Mouse (Mus musculus) spleen, postnatal 10 days (tissue): ENCODE data around the gene C1qtnf9.

Source experiments
- DNase-seq, 2 experiments: peaks; one replicate each; pipeline ENCODE4 v3.0.0; 2021 to 2022; ENCODE audit warnings: low spot score in 2 of 2

C1qtnf9 gene

DNA sequence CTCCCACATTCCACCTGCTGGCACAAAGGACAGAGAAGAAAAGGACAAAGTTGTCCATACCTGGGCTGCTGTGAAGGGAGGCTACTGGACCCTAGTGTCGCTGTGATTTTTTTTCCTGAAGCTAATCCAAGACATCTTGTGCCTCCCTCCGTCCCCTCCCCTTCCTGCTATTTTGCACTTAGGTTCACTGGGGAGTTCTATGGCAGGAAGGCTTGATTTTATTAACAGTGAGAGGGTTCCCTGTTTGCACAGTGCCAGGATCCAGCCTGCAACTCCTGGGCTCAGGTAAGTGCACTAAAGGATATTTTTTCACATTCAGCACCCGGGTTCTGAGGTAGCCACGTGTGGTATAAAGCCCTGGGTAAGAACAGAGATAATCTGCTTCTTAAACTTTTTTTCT is at the start of gene C1qtnf9:
TSS of gene C1qtnf9 (plus strand) at position 251 of the 400 bp plus-strand sequence.
- DNase-seq: no peak

DNA sequence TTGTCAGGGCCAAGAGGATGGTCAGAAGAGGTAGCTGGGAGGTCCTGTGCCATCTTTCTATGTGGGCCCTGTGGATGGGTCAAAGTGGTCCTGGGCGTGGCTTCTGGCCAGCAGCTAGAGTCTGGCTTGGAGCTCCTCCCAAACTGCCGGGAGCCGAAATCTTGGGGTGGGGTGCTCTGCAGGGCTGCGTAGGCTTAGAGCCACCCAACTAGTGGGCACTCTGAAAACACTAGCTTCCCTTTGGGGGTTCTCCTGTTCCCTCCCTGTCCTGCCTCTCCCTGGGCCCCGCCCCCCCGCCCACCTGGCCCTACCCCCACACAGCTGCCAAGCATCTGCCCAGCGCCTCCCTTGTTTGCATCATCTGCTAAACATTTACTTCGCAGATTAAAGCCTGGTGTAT is 46.6 kb upstream of the C1qtnf9 start:
- DNase-seq: no peak

GRCm38 (mm10) chr14:60721938-60722337 is 46.0 kb upstream of the C1qtnf9 start:
- no peak for DNase-seq

- DNase-seq: no peak
Measured at GRCm38 (mm10) chr14:60726091-60726490, 41.8 kb upstream of the C1qtnf9 start.

DNA sequence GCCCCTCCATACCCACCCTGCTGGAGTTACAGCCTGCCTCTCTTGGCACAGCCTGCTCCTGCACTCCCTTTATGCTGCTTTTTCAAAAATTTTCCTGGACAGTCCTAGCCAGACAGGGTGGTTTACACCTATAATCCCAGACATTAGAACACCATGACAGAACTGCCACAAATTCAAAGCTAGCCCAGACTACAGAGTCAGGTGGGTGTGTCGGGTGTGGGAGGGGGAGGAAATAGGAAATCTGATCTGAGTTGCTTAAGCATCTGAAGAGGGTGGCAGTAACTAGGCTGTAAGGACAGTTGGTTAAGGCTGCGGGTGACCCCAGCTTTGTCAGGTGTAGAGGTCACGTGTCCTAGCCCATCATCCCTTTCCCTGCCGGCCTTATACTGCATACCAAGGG is 40.8 kb upstream of the C1qtnf9 start:
- DNase-seq: no peak

DNA sequence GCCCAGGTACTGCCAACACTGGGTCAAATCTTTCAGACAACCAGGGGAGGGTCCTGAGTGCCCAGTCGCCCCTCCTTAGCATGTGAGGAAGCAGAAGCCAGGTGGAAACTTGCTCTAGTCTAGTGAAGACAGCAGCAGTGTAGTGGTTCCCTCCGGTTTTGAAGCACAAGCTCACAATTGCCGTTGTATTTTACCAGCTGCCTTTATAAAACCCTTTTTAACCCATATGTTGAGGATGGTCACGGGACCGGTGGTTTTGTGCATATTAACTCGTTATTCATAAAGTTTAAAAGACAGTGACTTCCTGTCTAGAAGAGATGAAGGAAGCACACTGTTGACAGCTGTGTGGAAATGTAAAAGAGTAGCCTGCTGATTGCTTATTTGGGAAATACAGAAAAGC is 35.9 kb upstream of the C1qtnf9 start:
- no peak for DNase-seq

DNA sequence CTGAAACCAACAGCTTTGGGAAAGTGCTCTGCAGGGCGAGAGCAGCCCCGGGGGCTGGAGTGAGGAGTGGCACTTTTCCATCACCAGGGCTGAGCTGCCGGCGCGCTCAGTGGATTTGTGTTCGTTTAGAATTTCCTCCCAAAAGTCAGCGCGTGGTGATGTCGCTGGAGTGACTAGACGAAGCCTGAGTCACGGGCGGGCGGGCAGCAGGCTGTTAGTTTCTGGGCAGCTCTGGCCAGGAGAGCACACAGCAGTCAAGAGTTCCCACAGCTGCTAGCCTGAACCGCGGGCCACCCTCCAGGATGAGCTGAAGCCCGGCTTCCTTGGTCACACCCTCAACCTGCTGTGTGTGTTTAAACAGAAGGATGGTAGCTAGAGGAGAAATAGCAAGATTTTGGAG is 35.1 kb upstream of the C1qtnf9 start:
- peak in 1 of 2 experiments; percentile 53 for DNase-seq

DNA sequence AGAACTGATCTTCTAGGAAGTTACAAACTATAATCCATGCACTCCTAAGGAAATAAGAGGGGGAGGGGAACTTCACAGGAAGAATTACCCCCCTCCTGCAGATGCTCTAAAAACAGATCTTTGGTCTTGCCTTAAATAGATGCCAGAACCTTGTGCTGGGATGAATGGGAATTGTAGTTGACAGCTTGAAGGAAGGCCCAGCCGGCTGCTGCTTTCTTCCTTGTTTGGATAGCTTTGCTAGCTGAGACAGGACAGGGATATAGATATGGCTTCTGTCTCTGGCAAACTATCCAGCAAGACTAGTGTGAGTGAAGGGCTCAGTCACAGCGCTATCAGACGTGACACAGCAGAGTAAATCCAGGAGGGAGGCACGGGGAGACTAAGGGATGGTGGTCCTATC is 34.2 kb upstream of the C1qtnf9 start:
- no peak for DNase-seq

DNA sequence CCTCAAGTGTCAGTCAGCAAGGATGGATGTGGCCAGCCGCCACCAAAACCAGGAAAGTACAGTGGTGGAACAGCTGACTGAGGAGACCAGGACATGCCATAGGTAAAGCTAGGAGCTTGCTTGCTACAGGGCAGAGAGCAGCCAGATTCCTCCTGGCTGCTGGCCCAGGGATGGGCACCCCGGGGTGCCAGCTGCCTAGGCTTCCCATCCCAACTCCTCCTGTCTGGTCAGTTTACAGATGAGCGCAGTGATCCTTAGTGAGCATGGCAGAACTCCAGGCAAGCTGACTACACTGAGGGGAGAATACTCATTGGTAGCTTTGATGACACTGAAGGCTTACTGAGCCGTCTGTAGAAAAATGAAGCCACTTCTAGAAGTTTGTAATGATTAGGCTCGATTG is 32.7 kb upstream of the C1qtnf9 start:
- DNase-seq: no peak

DNA sequence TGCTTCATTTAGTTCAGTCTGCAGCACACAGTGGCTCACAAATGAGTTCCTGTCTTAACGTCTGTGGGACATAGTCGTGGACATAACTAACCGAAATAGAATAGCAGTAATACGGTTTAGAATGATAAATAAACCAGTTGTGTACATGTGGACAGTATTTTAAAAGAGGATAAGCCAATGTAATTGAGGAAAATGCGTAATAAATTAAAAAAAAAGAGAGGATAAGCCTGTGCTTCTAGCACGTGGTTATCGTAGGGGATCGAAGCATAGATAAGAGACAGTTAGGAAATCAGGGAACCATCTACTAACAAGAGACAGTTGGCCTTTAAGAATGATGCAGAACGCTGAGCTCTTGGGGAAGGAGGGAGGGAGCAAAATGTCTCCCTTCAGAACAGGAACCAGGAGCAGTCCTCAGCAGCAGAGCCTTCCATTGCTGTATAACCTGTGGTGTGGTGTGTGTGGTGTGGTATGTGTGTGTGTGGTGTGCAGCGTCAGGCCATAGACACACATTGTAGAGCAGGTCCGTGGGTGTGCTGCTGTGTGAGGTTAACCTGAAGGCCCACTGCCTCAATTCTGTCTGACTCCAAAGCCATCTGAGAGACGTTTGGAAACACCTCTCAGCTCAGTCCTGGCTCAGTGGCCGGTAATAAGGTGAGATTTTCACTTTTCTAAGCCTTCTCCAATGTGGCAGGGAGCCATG is 31.9 kb upstream of the C1qtnf9 start:
- no peak for DNase-seq

DNA sequence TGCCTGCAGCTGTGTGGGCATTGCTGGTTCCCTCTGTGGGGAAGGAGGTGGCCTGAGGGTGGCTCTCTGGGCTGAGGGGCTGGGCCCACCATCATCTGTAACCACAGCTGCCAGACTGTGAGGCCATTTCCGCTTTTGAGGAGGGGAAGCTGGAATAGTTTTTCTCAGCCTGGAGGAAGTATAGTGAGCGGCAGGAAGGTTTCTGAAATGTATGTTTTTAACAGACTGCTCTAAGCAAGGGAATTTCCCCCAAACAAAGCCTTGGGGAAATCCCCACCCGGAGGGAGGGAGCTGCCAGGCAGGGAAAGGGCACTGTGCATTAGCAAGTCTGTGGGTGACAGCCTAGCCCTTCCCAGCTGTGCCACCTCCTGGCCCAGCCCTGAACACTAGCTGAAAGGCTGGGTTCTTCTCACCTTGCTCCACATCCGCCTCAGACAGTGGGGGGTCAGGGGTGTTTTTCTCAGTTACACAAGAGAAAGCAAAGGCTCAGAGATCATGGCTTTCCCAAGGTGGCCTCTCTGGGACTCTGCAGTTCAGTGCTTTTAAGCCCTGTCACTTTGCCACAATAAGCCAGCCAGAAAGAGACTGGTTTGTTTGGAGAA is 31.2 kb upstream of the C1qtnf9 start:
- DNase-seq: peak in 1 of 2 experiments; percentile 70

- no peak for DNase-seq
Measured at GRCm38 (mm10) chr14:60737202-60737611, 30.7 kb upstream of the C1qtnf9 start.

- no peak for DNase-seq
Measured at GRCm38 (mm10) chr14:60738434-60738938, 29.4 kb upstream of the C1qtnf9 start.

DNA sequence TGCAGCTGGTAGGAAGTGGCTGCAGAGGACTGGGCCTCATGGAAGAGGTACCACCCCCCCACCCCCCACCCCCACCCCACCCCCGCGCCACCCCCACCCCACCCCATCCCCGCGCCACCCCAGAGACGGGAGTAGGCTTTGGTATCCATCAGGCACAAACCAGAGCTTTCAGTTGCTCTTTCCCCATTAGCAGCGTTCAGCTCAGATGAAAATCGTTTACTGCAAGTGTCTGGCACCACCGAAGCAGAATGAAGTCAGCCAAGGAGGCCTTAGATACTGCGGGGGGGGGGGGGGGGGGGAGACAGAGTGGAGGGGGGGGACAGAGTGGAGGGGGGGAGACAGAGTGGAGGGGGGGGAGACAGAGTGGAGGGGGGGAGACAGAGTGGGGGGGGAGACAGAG is 28.8 kb upstream of the C1qtnf9 start:
- no peak for DNase-seq

DNA sequence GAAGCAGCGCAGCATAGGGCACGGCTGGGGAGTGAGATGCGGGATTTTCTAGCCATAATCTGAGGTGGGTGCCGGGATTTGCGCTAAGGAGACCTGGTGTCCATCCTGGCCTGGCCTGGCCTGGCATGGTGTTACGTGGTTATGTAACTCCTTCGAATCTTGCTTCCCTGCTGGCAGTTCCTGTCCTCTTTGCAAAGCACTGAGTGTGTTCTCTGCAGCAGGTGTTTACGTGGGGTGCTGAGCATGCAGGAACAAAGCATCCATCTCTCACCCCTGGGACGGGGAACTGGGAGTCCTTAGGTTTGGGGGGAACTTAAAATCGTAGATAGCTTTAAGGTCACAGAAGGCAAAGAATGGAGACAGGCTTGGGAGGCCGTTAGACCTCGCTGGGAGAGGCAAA is 28.3 kb upstream of the C1qtnf9 start:
- DNase-seq: no peak

GRCm38 (mm10) chr14:60740507-60740906 is 27.4 kb upstream of the C1qtnf9 start:
- no peak for DNase-seq

- no peak for DNase-seq
Measured at GRCm38 (mm10) chr14:60741033-60741432, 26.9 kb upstream of the C1qtnf9 start.

DNA sequence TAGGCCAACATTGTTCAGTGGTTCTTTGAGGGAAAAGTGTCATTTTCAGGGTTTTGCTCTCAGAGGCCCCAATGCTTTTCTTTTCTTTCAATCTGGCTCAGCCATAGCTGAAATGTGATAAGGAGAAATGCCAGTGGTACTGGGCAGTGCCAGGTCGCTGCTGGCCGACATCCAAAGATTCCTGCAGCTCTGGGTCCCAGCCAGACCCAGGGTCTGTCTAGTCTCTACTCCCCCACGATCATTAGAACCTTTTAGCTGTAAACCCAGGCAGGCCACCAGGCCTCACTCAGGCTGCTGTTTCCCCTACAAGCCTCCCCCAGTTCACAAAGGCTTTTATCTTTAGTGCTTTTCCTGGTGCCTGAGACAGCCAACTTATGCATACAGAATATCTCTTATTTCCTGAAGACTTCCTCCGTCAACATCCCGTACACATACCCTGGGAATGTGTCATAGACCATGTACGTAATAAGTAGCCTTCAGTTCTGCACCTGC is 26.4 kb upstream of the C1qtnf9 start:
- no peak for DNase-seq

DNA sequence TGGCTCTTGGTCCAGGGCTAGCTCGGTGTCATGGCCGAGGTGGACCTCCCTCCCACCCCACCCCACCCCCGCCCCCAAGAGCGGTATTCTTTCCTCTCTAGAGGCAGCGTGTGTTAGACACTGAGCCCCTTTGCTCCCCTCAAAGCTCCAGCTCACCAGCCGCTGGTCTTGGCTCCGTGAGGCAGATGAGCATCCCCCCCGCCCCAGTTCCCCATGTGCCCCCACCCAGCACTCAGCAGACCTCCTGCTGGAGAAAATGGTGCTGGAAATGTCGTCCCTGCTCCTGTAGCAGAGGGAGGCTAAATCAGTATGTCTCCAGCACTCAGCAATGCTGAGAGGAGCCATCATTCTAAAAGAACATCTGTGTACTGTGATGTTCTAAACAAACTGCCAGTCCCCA is 24.3 kb upstream of the C1qtnf9 start:
- DNase-seq: no peak

- DNase-seq: no peak
Measured at GRCm38 (mm10) chr14:60745201-60745600, 22.7 kb upstream of the C1qtnf9 start.

DNA sequence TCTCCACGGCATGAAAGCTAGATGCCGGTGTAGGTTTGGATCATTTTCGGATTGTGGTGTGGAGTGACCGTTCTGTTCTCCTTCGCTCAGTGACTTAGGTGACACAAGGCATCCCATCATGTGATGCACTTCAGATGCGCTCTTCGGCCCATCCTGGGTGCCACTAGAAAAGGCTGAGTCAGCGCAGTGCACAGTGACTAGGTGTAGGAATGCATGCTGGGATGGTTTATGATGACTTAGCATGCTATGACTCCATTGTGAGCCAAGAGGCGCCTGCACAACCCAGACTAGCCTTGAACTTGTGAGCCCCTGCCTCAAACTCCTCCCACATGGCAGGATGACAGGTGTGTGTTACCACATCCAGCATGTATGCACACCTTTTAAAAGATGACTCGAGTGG is 21.8 kb upstream of the C1qtnf9 start:
- no peak for DNase-seq

DNA sequence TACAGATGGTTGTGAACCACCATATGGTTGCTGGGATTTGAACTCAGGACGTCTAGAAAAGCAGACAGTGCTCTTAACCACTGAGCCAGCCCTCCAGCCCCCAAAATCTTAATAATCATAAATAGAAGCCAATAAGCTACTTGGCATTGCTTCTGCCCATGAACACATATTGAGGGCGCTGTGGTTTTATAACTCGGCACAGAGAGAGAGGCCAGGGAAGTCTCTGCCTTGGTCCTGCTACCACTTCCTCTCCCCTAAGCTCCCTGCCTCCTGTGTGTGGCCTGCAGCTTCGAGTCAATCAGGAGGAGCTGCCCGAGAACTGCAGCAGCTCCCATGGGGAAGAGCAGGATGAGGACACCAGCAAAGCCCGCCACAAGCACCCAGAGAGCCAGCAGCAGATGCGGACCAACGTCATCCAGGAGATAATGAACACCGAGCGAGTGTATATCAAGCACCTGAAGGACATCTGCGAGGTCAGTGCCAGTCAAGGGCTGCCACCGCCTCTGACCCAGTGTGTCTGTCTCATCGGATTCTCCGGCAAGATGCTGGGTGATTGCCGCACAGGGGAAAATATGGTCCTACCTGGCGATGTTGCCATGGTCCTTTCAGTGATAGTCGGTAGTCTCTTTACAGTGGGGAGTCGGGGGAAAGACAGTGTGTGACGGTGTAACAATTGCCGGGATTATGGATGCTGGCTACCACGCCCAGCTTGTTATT is 20.6 kb upstream of the C1qtnf9 start:
- no peak for DNase-seq

GRCm38 (mm10) chr14:60749880-60750279 is 18.1 kb upstream of the C1qtnf9 start:
- no peak for DNase-seq
